Mouse (Mus musculus) ovary, postnatal 14 days (tissue): Measurements from ENCODE around the gene Iqcb1.
"Not testable (repeated sequence)": the region's sequence is repeated elsewhere in the genome, so short reads cannot be mapped to it uniquely, and the experiment has no call there.

ENCODE experiments used
- DNase-seq: peaks from one replicate; pipeline ENCODE4 v3.0.0; 2022; ENCODE audit warnings: low spot score

The Iqcb1 gene

GRCm38 (mm10) chr16:36828054-36828786 lies at the start of gene Iqcb1:
TSS of gene Iqcb1 (plus strand) at chr16:36828385.
- DNase-seq, result peak; percentile 46

- no peak for DNase-seq
These were observed 44.0 kb upstream of the Iqcb1 start for GRCm38 (mm10) chr16:36784146-36784545.

- DNase-seq, result peak; percentile 18
These were observed 43.4 kb upstream of the Iqcb1 start, which contains the start of gene Slc15a2 for GRCm38 (mm10) chr16:36784594-36785313. TSS of gene Slc15a2 (minus strand) at chr16:36784962.

- no peak for DNase-seq
These were observed 41.7 kb upstream of the Iqcb1 start for GRCm38 (mm10) chr16:36786466-36786865.

- no peak for DNase-seq
These were observed 38.0 kb upstream of the Iqcb1 start for GRCm38 (mm10) chr16:36790166-36790565.

GRCm38 (mm10) chr16:36794976-36795375 lies 33.2 kb upstream of the Iqcb1 start:
- no peak for DNase-seq

GRCm38 (mm10) chr16:36798334-36798733 lies 29.9 kb upstream of the Iqcb1 start:
- DNase-seq, result no peak

GRCm38 (mm10) chr16:36802361-36802760 lies 25.8 kb upstream of the Iqcb1 start:
- DNase-seq, result no peak

- no peak for DNase-seq
These were observed 19.6 kb upstream of the Iqcb1 start for GRCm38 (mm10) chr16:36808616-36809015.

GRCm38 (mm10) chr16:36813680-36814079 lies 14.5 kb upstream of the Iqcb1 start:
- DNase-seq, result no peak

GRCm38 (mm10) chr16:36816916-36817315 lies 11.3 kb upstream of the Iqcb1 start:
- DNase-seq, result no peak

GRCm38 (mm10) chr16:36817321-36817926 lies 10.8 kb upstream of the Iqcb1 start:
- peak; percentile 59 for DNase-seq

- DNase-seq, result no peak
These were observed 8.2 kb upstream of the Iqcb1 start for GRCm38 (mm10) chr16:36820016-36820415.

- DNase-seq, result no peak
These were observed 7.4 kb upstream of the Iqcb1 start for GRCm38 (mm10) chr16:36820747-36821146.

GRCm38 (mm10) chr16:36821474-36821873 lies 6.7 kb upstream of the Iqcb1 start:
- no peak for DNase-seq

GRCm38 (mm10) chr16:36827611-36828053 lies 553 bp upstream of the Iqcb1 start:
- DNase-seq, result no peak

GRCm38 (mm10) chr16:36828820-36829219 lies 635 bp downstream of the Iqcb1 start:
- no peak for DNase-seq

GRCm38 (mm10) chr16:36846894-36847293 lies 18.7 kb downstream of the Iqcb1 start:
- not testable (repeated sequence) for DNase-seq

GRCm38 (mm10) chr16:36851202-36851601 lies 23.0 kb downstream of the Iqcb1 start:
- DNase-seq, result no peak

GRCm38 (mm10) chr16:36863585-36863984 lies 35.4 kb downstream of the Iqcb1 start:
- DNase-seq, result no peak

- no peak for DNase-seq
These were observed 41.3 kb downstream of the Iqcb1 start for GRCm38 (mm10) chr16:36869442-36869841.

- peak; percentile 88 for DNase-seq
These were observed 46.5 kb downstream of the Iqcb1 start, which contains the start of the genes Eaf2 and Golgb1 for GRCm38 (mm10) chr16:36874583-36875275. TSS of gene Eaf2 (minus strand) at chr16:36875003. TSS of gene Golgb1 (plus strand) at chr16:36875140.
